Mouse (Mus musculus) small intestine, adult 2 months (tissue): ENCODE results near the gene Mfsd4b3.

ENCODE experiments used
- CTCF ChIP-seq: fragments of 200-500 bp; IDR thresholded peaks from 2 replicates; pipeline ENCODE4 v1.5.1; 2012; ENCODE audit warnings: low read depth, mild to moderate bottlenecking, control low read depth, inconsistent platforms, low read length, moderate library complexity, mixed read lengths; ENCODE audit not compliant: insufficient replicate concordance, insufficient read length; ENCODE audit errors: extremely low read depth
- POLR2A ChIP-seq: fragments of 200-500 bp; IDR thresholded peaks from 2 replicates; pipeline ENCODE4 v1.6.1; 2012; ENCODE audit warnings: low read depth, mild to moderate bottlenecking, control low read depth, inconsistent platforms, low read length, moderate library complexity

DNA sequence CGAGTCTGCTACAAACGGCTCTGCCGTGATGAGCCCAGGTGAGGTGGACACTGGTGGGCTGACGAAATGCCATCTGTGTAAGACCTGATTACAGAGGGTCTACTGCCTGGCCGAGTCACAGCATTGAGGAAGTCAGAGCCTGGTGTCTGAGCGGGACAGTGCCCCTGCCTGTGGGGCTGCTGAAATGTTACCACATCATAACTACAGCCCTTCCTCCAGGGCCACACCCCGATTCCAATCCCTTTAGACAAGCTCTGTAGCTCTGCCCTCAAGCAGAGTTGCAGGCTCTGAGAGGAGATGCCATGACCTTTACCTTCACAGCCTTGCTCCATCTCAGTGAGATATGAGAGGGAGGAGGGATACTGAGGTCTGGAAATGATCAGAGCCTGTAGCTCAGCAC lies 23.4 kb downstream of the Mfsd4b3 start:
- TF ChIP-seq POLR2A (no peak), CTCF (no peak)
